Mouse (Mus musculus) mouse embryonic stem cell (cell line): Measurements from ENCODE around the gene Tnn.

ENCODE experiments used
- in situ Hi-C, 2 experiments: fragments of 300-500 bp; cut with MboI; formaldehyde crosslinking; loops; 1 replicate in 1 of 2; 3 replicates in 1 of 2; pipeline ENCODE4 v1.14.3; 2019 to 2020; ENCODE audit warnings: low sequenced_read_pairs in 2 of 2, low pct_unique_long_range_greater_than_20kb in 1 of 2, mixed read lengths in 1 of 2; ENCODE audit not compliant: unreplicated experiment in 1 of 2

Gene Tnn

GRCm38 (mm10) chr1:160049131-160049880 is 104.1 kb downstream of the Tnn start:
- in situ Hi-C loops, result no loop called here

GRCm38 (mm10) chr1:160047481-160047931 is 105.9 kb downstream of the Tnn start:
- in situ Hi-C loops, result no loop called here

DNA sequence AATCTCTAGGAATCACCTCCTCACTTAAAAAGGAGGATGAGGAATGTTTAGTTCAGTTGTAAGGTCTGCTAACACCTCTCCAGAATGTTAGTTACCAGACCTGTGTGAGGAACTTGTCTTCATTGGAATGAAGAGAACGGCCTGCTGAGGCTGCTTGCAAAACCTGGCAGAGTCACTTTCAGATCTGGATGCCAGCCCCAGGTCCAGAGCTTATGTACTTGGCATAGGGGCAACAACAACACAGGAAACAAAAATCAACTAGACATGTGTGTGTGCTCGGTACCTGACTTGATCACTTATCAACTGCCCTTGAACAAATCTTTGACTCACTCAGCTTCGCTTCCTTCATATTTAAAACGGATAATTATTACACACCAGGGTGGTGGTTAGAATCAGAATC is 106.6 kb downstream of the Tnn start:
- in situ Hi-C loops, result no loop called here

DNA sequence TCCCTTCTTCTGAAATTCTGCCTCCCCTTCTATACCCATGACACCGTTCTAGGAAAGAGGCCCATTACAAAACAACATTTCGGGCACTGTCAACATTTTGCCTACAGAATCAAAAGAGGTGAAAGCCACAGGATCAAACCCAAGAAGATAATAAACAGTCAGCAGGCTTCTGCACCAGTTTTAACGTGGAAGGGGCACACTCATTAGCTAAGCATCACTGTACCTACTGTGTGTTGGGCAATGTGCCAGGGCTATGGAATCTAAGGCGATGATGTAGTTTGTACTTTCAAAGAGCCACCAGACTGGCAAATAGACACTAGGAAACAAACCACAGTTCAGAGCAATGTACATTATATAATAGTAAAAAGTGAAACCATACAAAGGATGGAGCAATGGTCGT is 107.4 kb downstream of the Tnn start:
- in situ Hi-C loops, result no loop called here

DNA sequence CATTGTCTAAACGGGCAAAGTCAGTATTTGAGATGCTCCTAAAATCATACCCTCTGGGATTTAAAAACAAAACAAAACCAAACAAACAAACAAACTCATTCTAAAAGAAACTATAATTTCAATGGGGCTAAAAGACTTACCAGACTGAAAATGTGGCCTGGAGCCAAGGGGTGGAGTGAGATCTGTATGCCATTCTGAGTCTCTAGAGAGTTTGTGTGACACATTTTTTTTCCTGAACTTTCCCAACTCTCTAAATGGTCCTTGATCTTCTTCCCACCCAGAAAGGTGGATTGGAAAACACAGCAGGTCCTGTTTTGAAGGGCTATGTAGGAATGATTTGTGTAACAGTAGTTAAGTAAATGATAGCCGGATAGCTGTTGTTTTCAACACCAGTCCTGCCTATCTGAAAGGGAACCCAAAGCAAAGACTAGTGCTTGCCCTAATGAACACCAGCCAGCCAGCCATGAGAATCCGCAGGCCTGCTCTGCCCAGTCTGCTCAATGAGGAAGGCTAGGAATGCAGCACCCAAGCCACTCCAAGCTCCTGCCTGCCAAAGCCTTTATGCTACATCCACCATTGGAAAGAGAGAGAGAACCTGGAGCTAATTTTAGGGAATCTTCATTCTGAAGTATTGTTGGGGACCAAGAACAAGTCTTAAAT is 108.2 kb downstream of the Tnn start:
- in situ Hi-C loops, result no loop called here

DNA sequence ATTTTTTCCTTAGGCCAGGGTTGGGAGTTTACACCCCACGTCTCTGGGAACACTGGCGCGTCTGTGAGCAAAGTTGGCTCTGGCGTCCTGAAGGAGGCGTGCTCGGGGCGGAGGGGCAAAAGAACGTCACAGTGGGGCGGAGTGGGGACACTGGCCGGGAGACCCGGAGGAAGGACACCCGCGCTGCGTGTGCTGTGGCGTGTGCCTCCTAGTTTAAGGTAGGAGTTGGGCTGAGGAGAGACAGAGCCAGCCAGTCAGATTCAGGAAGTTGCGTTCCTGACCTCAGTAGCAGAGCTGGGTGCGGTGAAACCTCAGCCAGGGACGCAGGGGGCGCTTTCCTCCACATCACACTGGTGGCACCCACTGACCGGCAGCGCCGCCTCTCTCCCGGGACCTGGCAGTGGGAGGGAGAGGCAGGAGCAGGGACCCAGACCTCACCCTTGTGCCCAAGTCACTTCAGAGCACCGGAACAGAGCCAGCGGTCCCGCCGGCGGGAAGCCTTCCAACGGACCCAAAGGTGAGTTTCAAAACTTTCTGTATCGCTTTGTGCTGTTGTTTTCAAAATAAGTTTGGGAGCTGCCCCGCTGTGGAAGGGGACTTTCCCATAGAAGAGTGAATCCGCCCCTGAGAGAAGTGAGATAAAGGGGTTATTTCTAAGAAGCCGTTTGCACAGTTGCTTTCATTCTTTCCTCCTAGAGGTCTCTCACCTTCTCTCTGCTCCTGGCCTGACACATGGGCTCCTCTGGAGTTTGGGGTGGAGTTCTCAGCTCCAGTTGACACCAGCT is 109.0 kb downstream of the Tnn start, which contains the start of gene 4930523C07Rik:
Gene 4930523C07Rik, plus strand, starts transcription at position 146 of the 785 bp plus-strand sequence.
- in situ Hi-C loops, result no loop called here

- in situ Hi-C loops, result no loop called here
These were observed 110.0 kb downstream of the Tnn start for GRCm38 (mm10) chr1:160043271-160043975.

DNA sequence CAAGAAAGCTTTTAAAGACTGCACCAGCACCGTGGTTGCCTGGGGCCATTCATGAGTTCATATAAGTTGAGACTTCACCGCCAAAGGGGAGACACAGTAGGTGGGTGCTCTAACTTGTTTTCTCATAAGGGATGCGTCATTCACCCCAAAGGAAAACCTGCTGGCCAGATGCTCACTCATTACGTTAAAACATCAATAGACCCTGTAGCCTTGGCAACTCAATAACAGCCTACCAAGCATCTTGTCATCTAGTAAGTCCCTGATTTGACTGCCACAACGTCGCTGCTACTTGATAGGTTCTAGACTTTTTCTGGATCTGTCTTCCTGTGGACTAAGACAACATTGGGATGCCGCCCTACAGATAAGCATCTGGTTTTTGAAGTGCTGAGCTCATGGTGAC is 111.0 kb downstream of the Tnn start:
- in situ Hi-C loops, result no loop called here

- in situ Hi-C loops, result no loop called here
These were observed 112.1 kb downstream of the Tnn start for GRCm38 (mm10) chr1:160041264-160041775.

DNA sequence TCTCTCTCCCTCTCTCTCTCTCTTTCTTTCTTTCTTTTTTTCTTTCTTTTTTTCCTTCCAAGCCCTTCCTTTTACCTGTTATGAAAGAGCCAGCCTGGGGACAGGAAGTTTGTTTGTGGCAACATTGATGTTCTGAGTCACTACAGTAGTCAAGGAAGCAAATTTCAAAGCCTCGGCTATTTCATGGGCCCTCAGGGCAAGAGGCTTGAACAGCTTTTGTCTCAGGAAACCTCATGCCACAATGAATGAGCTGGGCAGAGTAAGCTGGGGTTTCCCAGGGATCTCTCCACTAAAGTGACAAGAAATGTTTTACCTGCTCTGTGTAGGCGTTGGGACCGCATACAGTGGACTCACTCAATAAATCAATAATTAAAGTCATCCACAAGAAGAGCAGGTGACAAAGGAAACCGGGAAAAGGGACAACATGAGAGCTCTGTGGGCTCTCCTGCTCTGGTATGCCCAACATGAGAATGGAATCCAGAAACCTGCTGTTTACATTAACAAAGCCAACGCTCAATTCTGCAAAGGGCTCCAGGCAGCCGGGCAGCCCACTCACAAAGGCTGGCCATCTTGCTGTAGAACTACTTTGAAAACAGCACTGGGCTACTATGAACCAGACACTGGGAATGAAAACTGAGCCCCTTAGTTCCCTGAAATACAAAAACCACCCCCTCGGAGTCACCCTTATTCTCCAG is 113.3 kb downstream of the Tnn start:
- in situ Hi-C loops, result no loop called here

- in situ Hi-C loops, result no loop called here
These were observed 116.3 kb downstream of the Tnn start for GRCm38 (mm10) chr1:160036996-160037521.

DNA sequence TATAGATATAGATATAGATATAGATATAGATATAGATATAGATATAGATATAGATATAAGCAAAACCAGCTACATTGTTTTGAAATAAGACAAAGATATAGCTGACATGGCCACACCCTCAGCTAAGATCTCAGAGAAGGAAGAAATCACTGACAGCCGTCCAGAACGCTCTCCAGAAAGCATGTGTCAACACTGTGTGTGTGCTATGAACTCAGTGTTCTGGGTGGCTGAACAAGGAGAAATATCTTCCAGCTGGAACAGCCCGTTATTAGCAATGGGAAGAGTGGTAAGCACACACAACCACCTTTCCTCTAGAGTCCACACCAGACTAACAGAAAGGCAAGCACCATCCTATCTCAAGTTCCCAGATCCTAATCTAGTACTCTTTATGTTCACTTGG is 117.8 kb downstream of the Tnn start:
- in situ Hi-C loops, result no loop called here
